Mouse (Mus musculus): Measurements from ENCODE around the gene Wars2.

Gene Wars2

GRCm38 (mm10) chr3:99184373-99184772 lies 43.5 kb downstream of the Wars2 start:
- in situ Hi-C loops (cut with MboI, MseI): no loop called here

DNA sequence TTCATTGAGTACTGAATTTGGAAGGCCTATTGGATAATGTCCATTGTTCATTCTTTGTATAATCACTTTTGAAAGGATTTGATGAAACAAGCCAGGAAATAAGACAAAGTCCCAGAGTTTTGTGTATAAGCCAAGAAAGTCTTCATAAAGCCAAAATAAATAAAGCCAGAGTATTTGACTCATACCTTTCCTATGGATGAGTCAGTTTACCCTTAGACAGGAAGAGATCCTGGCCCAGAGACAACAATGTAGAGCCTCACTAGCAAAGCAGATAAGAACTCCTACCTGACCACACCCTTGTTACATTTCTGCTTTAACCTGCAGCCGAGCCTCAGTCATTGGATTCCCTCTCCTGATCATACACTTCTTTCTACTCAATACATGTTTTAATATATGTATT lies 47.2 kb downstream of the Wars2 start:
- in situ Hi-C loops (cut with MboI, MseI): no loop called here

- in situ Hi-C loops (cut with MboI, MseI): no loop called here
Observed at GRCm38 (mm10) chr3:99193576-99193975, 52.7 kb downstream of the Wars2 start.

DNA sequence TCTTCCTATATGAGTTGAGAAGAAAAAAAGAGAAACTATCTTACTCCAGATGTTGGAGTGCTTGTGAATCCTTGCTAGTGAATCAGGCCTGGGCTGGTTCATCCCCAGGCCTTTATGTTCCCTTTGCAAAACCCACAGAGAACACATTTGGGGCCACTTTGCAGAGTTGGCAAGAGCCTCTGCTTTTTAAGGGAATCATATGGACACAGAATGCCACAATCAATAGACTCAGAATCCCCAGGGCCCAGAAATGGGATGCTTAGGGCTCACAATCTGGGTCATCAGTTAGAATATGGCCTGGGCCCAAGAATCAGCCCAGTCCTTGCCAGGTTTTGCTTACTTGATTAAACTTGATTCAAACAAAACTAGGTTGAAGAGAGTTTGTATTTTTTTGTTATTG lies 62.5 kb downstream of the Wars2 start:
- in situ Hi-C loops (cut with MboI, MseI): no loop called here

DNA sequence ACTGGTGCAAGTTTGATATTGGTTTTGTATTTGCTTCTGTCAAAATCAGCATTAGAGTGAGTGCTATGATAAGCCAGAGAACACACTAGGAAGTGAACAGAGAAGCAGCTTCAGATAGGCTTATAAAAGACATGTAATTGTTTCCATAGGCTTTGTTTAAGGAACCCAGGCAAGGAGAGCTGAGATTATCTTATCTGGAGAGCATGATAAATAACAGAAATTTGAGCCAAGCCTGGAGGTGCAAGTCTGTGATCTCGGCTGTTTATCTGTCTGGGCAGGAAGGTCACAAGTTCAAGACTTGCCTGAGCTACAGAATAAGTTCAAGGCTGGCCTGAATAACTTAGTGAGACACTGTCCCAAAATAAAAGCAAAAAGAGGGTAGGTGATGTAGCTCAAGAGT lies 67.5 kb downstream of the Wars2 start:
- in situ Hi-C loops (cut with MboI, MseI): no loop called here

GRCm38 (mm10) chr3:99211105-99211698 lies 70.3 kb downstream of the Wars2 start:
- in situ Hi-C loops (cut with MboI, MseI): no loop called here

DNA sequence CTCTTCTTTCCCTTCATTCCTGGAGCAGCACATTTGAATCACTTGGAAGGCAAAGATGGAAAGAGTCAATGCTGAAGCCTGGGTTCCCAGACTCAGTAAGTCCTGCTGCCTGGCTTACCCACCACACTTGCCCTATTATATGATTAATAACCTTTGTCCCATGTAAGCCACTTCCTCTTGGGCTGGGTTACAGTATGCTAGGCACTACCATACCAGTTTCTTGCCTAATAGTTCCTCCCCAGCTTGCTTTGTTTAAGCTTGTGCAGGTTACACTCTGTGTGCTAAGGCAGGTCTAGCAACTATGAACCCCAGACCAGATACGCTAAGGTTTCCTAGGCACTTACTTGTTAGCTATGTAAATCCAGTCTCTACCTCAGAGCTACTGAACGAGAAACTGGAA lies 86.9 kb downstream of the Wars2 start:
- in situ Hi-C loops (cut with MboI, MseI): loop anchor here in 1 of 2 experiments (10.0 kb wide), 1 partner anchor 887 kb away; no protein-coding TSS in a partner anchor

- in situ Hi-C loops (cut with MboI, MseI): no loop called here
Observed at GRCm38 (mm10) chr3:99233393-99234318, 92.8 kb downstream of the Wars2 start.

GRCm38 (mm10) chr3:99234319-99234869 lies 93.5 kb downstream of the Wars2 start:
- in situ Hi-C loops (cut with MboI, MseI): no loop called here

- in situ Hi-C loops (cut with MboI, MseI): no loop called here
Observed at GRCm38 (mm10) chr3:99235116-99235803, 94.4 kb downstream of the Wars2 start.

DNA sequence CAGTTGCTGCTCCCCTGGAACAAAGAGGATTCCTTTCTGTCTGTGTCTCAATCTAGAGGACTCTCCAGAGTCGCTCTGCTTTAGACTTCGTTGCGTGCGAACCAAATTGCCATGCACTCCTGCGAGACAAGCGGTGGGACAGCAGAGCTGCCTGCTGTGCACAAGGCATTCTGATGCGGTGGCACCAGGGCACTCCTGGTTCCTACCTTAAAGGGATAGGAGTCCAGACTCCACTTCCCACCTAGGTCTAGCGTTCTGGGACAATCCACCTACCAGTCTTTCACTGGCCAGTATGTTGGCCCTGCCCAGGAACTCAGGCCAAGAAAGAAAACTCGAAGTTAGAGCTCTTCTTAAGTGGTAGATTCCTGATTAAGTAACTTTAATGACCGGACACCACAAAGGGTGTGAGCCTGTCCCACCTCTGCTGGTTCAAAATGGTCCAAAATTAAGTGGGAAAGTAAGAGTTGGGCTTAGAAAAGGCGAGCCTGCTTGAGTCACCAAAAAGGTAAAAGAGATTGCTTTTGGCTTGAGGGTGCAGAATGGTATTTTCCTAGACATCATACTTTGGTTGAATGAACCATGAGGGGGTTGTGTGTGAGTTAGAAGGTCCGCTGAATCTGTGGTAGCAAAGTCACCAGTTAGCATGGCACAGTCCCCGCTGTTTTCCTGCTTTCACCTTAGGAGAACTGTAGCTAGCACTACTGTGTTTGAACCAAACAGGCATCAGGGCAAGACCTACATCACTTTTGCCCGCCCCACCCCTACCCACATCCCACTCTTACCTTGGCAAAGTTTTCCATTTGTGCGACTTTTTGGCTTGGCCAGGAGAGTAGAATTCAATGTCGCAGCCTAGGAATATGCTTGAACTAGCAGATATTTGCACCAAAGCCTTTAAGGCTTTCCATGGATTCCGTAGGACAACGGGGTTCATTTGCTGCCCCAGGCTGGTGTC lies 95.2 kb downstream of the Wars2 start:
- in situ Hi-C loops (cut with MboI, MseI): no loop called here

- in situ Hi-C loops (cut with MboI, MseI): no loop called here
Observed at GRCm38 (mm10) chr3:99238691-99239090, 97.8 kb downstream of the Wars2 start.

GRCm38 (mm10) chr3:99239301-99240045 lies 98.6 kb downstream of the Wars2 start:
- in situ Hi-C loops (cut with MboI, MseI): loop anchor here in 1 of 2 experiments (10.0 kb wide), 1 partner anchor 1785 kb away; the partner anchor contains the start of gene Cd101

DNA sequence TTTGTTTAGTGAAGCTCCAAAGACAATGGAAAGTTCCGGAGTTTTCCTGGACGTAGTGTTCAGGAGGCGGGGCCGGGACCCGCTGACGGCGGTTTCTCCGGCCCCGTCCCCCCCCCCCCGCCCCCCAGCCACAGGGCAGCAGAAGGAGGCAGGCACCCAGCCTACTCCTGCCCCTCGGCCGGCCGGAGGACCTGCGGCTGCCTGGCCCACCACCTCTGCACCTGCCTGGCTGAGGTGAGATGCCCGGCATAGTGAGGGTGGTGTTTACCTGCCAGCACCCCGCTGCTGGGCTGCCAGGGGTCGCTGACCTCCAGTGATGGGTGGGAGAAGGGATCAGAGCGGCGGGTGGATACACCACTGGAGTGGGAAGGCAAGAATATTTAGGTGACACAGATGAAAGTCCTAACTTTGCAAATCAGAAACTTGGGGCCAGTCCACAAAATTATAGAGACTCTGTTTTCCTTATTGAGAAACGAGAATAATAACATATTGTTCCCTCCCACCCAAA lies 99.4 kb downstream of the Wars2 start, which contains the start of gene Tbx15:
Gene Tbx15 (plus strand): TSS at position 169 of the 508 bp plus-strand sequence.
- in situ Hi-C loops (cut with MboI, MseI): loop anchor here in 1 of 2 experiments (10.0 kb wide), 1 partner anchor 1785 kb away; the partner anchor contains the start of gene Cd101

- in situ Hi-C loops (cut with MboI, MseI): loop anchor here in 1 of 2 experiments (10.0 kb wide), 1 partner anchor 1784 kb away; the partner anchor contains the start of gene Cd101
Observed at GRCm38 (mm10) chr3:99240811-99241738, 100.2 kb downstream of the Wars2 start.

DNA sequence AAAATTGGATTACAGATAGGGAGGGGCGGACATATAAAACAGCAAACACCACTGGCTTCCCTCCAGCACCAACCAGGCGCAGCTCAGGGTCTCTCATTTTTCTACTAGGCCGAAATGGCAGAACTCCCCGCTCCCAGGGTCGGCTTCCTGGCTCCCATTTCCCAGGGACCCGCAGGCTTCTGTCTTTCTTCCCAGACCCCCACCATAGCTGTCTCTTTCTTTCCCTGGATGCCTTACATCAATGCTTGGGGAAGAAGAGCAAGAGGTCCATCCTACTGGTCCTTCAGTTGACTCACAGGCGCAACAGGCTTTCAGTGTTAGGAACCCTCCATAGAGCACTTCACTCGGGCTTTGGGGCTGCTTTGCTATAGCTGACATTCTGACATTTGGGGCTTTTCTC lies 101.6 kb downstream of the Wars2 start:
- in situ Hi-C loops (cut with MboI, MseI): loop anchor here in 1 of 2 experiments (10.0 kb wide), 1 partner anchor 1782 kb away; the partner anchor contains the start of gene Cd101

DNA sequence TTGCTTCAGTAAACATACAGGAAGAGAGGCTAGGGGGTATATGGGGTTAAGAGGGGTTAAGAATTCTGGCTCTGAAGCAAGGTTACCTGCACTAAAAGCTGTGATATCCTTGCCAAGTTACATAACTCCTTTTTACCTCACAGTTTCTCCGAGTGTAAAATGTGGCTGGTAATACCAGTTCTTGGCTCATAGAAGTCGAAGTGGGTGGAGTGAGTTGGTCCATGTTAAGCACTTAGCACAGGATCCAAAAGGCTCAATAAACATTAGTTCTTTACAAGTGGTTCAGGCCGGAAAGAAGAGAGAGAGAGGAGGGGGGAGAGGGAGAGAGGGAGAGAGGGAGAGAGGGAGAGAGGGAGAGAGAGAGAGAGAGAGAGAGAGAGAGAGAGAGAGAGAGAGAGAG lies 104.5 kb downstream of the Wars2 start:
- in situ Hi-C loops (cut with MboI, MseI): loop anchor here in 1 of 2 experiments (10.0 kb wide), 1 partner anchor 1779 kb away; the partner anchor contains the start of gene Cd101

DNA sequence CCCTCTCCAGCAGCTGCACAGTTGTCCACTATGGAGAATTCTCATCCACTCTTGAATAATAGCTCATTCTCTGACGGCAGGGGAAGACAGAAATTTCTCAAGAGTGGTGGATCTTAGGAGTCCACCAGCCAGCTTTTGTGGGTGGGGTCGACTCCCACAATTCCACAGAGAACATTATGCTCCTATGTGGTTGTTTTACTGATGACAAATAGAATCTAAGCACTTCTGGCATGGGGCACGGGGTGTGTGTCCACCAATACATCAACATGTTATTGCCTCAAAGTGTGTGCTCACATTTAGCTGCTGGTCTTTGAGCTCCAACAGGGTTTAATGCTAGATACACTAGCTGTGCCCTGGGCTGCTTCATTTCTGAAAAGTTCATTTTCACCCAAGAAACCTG lies 105.8 kb downstream of the Wars2 start:
- in situ Hi-C loops (cut with MboI, MseI): loop anchor here in 1 of 2 experiments (10.0 kb wide), 1 partner anchor 1778 kb away; the partner anchor contains the start of gene Cd101
